Mouse (Mus musculus): ENCODE measurements around the gene Rsph1.

Rsph1 gene

DNA sequence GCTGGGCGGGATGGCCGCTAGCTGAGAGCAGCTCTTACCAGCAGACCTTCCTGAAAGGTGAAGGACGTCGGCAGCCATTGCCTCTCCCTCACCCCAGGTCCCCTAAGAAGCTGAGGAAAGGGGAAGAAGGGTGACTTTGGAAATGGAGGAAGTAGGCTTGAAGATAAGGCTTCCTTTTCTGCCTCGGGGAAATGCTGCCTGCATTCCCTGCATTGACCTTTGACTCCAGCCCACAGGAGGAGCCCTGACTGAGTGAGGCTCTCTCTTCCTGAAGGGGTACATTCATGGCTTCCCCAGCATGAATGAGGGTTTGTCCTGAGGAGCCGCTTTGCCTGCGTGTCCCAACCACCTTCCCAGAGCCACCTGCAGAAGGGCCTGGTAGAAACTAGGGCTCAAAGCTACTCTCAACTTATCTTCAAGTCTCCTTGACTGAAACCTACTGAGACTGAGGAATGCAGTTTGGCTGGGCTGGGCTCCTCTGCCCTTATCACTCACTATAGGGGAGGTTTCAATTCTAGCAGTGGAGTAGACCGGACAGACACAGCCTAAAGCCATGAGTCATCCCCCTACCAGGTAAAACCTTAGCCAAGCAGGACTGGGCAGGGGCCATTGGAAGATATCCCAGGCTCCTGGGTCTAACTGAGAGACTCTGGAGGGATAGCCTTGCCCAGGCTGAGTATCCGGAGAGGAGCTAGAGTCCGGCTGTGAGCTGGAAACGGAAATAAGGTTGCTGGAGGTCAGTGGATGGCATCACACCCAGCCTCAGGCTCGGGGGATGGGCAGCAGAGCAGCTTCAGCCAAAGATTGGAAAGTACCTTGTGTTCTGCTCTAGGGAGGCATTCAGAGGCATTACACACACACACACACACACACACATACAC lies 28.0 kb upstream of the Rsph1 start:
- CTCF ChIA-PET = interaction anchor here (0.7 to 1.0 kb wide), 4 partner anchors 11 to 35 kb away, joined by 4 to 11 read pairs (median 6); no protein-coding TSS in a partner anchor

DNA sequence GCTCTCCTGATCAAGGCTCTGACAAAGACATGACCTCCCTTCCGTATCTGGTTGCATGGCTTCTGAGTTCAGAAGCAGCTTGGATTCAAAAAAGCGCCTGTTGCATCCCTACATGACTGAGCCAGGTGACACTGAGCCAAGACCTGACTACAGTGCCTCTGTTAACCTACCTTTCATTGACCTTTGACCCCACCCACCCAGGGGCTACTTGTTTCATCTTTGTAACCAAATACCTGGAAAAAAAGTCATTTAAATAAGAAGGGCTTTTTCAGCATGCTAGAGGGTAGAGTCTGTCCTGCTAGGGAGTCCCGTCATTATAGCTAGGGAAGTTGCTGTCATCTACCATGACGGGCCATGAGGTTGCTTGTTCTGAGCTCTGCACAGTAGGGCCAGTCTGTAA lies 26.2 kb upstream of the Rsph1 start:
- CTCF ChIA-PET = no interaction called here

DNA sequence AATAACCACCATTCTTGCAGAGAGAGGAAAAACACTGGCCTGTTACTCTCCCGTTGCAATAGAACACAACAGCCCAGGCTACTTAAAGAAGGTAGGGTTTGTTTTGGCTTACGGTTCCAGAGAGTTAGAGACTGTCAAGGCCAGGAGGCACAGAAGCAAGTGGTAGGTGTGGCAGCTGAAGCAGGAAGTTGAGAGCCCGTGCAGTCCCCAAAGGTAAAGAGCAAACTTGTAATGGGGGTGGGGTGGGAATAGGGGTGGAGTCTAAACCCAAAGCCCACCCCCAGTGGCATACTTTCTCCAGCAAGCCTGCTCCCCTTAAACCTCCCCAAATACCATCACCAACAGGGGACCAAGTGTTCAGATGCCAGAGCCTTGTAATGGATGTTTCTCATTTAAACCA lies 23.6 kb upstream of the Rsph1 start:
- CTCF ChIA-PET = no interaction called here

DNA sequence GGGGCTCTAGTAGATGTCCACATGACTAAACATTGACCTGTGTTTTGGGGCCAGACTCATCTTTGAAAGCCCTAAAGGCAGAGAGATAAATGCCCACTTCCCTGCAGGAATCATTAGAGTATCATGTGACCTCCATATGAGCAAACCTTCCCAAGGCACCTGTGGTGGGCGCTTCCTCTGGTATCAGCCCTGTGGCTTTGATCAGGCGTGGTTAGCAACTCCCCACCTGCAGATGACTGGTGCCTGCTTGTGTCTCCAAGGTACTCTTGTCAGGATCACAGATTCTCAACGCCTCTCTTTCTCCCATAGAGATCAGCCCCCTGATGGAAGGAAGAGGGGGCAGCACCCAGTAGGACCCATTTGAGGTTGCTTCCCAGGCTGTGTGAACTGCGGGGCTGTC lies 22.8 kb upstream of the Rsph1 start:
- CTCF ChIA-PET = no interaction called here

DNA sequence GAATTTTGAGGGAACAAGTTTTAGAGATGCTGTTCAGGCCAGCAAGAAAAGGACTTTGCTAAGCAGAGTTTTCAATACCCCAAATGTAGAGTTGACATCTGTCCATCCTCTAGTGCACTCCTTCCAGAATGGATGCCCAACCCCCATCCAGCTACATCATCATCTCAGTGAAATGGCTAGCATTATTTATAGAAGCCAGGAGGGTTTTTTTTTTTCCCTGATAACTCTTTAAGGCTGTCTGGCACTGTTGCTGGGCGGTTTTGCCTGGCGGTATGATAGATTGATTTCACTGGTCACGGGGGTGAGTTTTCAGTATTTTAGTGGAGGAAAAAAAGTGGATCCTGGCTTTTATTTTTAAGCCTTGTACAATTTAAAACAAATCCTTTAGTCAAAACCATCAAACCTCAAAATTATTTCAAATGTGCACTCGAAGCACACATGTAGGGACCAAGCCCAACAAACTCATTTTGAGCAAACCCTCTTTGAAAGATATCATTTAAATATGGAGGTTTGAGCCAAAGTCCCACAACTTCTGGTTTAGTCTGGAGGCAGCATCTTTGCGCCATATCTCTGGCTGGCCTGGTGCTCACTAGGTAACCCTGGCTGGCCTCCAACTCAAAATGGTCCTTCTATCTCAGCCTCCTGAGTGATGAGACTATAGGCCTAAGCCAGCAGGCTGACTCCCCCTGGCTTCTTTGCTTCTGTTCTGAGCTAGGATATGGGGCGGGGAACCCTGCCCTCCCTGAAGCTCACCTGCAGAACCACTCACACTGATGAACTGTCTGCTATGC lies 21.4 kb upstream of the Rsph1 start:
- CTCF ChIA-PET = interaction anchor here (0.6 kb wide), 1 partner anchor 33 kb away, joined by 9 read pairs; no protein-coding TSS in a partner anchor

DNA sequence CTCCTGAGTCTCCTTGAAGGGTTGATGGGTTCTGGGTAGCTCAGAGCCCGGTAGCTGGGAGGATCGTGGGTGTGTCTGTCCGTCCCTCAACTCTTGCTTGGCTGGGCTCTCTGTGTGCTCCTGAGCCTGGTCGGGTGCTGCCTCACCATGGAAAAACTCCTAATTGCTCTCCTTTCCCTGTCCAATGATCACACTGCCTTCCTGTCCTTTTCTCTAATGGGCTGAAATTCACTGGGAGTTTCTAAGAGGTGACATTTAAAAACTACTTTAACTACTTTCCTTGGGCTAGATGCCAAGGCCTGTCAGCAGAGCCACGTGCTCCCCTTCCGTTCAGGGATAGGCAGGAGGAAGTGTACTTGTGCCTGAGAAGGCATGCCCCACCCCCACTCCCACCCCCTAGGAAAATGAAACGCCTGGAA lies 20.3 kb upstream of the Rsph1 start:
- CTCF ChIA-PET = interaction anchor here (0.9 kb wide), 1 partner anchor 21 kb away, joined by 3 read pairs; no protein-coding TSS in a partner anchor

DNA sequence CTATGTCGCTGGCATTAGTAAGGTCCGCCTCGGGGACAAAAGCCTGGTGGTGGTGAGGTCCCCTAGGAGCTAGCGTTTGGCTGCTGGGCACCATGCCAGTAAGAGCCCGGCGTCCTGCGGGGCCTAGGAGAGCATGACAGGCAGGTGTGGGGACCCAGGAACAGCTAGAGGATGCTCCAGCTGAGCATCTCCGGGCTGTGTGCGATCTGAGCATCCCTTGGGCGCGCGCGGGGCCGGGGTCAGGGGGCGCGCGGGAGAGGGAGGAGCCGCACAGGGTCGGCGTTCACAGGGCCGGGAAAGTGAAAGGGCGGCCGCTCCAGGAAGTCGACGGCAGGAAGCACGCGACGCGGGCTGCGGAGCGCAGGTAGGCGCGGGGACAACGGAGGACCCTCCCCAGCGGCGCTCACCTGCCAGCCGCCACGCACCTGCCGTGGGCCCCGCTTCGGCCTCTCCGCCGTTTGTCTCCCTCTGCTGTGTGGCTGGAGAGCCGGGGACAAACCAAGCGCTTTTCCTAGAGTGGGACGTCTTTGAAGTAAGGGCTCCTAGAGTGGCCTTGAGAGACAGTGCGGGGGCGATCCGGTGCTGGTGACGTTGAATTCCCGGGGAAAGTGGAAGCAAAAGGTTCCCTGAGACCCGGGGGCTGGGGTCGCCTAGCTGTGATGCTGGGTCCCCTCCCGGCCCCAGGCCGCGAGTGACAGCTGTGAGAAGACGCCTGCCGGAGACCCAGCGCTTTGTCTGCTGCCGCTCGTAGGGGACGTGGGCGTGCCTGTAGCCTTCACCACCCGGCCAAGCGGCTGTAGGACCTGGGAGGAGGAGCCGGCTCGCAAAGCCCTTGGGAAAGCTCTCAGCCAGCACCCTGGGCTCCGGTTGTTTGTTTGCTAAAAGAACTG lies 19.0 kb upstream of the Rsph1 start:
- CTCF ChIA-PET = interaction anchor here (0.6 to 0.9 kb wide), 4 partner anchors 10 to 38 kb away, joined by 3 to 7 read pairs (median 4); no protein-coding TSS in a partner anchor

DNA sequence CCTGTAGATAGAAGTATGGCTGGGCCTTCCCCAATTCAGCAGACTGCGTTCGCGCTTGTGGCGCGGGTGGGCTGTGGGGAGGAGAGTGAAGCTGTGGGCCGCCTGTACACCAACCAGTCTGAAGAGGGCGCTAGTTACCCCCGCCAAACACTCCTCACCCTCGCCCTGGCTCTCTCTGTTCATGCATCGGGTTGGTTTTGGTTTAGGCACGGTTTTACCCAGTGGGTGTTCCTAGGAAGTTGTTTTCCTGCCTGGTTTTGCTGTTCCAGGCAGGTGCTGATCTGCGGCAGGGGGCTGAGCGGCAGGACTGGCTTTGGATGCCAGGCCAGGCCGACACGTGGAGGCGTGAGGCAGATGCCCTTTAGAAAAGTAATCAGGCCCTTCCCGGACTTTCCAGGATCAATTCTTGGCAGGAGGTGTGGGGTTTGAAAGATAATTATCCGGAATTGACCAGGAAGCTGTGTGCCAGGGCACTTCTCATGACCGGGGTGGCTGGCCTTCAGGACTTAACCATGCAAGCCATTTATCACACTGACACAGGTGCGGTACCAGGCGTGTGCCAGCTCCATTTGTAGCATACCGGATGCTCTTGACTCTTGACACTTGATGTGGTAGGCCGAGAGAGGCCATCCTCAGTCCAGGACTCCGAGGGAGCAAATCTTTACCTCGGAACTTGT lies 18.2 kb upstream of the Rsph1 start:
- CTCF ChIA-PET = interaction anchor here (0.6 to 0.9 kb wide), 2 partner anchors 11 to 19 kb away, joined by 3 to 6 read pairs; no protein-coding TSS in a partner anchor

DNA sequence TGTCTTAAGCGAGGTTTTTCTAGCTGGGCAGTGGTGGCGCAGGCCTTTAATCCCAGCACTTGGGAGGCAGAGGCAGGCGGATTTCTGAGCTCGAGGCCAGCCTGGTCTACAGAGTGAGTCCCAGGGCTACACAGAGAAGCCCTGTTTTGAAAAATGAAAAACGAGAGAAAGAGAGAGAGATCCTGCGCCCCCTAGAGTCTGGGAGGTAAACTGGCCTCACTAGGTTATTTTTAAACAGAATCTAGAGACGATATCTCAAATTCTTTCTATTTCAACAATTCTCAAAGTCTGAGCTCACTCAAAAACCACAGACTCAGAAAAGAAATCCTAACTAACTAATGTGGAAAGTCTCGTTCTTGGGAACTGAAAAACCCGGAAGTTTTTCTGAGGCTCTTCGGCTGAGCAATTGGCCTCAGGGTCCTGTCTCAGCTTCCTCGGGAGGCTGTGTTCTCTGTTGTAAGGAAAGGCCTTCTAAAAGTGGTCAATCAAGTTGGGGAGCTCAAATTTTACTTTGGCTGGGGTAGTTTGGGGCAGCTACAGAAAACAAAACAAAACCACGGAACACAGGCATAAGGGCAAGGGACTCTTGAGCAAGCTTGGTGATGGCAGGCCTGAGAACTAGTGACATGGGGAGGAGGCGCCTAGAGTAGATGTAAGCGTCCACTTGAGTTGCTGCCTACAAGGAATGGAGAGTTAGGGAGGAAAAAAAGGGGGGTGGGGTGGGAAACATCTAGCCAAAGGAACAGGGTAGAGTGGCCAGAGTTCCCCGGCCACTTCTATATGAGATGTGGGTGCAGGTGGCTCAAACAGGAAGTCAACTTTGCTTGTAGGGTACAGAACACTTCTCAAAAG lies 17.4 kb upstream of the Rsph1 start:
- CTCF ChIA-PET = interaction anchor here (0.6 to 1.2 kb wide), 4 partner anchors 11 to 545 kb away, joined by 3 to 4 read pairs (median 4); no protein-coding TSS in a partner anchor

DNA sequence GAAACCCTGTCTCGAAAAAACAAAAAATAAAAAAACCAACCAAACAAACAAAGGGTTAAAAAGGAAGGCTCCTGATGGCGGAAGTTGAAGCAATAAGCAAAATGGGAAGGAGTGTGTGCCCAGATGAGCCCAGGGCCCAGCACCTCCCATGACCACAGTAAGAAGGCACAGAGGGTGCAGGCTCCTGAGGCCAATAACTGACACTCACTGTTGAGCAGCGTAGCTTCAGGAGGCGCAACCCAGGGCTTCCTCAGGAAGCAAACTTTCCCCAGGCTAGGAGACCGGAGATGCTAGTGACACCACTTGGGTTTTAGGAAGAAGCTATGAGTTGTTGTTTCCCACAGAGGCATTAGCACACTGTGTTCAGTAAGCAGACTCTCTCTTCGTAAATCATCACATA lies 13.7 kb upstream of the Rsph1 start:
- CTCF ChIA-PET = interaction anchor here (0.7 kb wide), 1 partner anchor 78 kb away, joined by 3 read pairs; no protein-coding TSS in a partner anchor

DNA sequence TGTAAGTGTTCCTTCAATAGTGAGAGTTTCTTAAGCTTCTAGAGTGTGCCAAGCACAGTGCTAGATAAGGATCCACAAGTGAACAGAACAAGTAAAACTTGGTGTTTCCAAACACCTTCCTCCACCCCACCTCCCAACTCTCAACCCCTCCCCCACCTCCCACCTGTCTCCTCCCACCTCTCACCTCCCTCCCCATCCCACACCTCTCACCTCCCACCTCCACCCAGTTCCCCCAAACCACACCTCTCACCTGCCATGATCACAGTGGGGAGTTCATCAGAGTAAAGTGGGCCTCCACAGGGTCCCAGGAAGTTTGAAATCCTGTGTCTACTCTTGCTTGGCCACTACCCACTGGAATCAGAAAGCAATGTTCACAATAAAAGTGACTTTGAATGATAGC lies 13.1 kb upstream of the Rsph1 start:
- CTCF ChIA-PET = interaction anchor here (0.7 kb wide), 1 partner anchor 79 kb away, joined by 3 read pairs; no protein-coding TSS in a partner anchor

DNA sequence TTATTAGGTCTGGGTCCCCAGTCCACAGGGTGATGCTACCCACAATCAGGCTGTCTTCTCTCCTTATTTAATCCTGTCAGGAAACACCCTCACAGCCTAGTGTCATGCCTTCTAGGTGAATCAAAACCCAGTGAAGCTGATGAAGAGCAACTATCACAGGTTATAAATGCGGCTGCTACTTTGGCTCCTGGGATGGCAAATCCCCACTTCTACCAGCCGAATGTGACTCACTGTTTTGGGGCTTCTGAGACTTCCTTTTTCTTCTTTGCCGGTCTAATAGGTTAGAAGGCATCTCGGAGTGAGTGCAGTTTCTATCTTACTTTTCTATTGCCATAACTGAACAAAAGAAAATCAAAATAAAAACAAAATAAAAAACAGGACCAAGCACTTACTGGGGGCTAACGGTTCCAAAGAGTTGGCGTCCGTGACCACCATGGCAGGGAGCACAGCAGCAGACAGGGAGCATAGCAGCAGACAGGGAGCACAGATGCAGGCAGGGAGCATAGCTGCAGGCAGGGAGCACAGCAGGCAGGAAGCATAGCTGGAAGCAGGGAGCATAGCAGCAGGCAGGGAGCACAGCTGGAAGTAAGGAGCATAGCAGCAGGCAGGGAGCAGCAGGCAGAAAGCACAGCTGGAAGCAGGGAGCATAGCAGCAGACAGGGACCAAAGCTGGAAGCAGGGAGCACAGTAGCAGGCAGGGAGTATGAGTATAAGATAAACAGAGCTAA lies 12.0 kb upstream of the Rsph1 start:
- CTCF ChIA-PET = no interaction called here

DNA sequence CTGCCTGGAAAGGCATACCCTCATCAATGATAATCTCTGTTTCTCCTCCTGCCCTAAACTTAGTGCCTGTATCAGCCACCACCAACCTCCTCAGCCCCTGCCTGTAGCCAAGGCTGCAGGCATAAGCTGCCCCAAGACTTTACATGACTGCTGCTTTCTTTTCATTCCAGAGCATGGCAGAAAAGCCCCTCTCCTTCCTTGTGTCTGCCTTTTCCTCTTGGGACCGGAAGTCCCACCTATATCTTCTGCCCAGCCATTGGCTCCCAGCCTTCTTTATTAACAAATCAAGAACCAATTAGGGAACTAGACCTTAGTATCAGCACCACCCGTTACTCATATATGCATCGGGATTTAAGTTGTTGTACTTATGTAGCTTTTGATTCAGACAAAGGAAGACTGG lies 10.0 kb upstream of the Rsph1 start:
- CTCF ChIA-PET = interaction anchor here (0.6 kb wide), 1 partner anchor 238 kb away, joined by 3 read pairs; no protein-coding TSS in a partner anchor

DNA sequence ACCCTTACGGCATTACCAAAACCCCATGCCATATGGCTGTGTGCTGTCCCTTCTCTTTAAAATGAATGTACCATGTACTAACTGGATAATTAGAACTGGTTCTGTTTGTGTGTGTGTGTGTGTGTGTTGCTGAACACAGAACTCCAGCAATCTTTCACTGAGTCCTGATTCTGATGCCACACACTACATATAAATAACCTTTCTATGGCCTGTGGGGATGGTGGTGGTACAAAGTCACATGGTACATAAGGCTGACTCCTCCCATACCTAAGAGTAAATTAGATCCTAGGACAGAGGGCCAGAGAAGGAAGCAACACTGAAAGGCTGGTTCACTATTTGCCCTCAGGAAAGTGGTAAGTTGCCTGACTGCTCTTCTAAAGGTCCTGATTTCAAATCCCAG lies 9.3 kb upstream of the Rsph1 start, which contains the start of gene Slc37a1:
Gene Slc37a1, plus strand, starts transcription at position 301 of the 400 bp plus-strand sequence.
- CTCF ChIA-PET = interaction anchor here (0.6 kb wide), 2 partner anchors 228 to 237 kb away, joined by 3 read pairs; no protein-coding TSS in a partner anchor

DNA sequence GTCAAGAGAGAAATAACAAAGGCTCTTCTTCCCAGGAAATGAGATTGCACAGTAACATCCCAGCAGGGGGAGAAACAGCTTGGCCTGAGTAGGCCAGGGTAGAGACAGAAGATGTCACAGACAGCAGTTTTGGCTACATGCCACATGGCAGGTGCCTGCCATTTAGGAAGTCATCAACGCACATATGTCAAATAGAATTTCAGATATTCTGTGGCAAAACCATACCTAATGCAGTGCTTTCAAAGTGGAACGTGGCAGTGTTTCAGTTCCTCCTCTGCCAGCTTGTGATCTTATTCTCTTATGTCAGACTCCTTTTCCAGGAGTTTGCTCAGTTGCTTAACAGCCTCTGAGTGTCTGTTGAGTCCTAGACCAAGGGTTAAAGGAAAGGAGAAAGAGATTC lies 8.7 kb upstream of the Rsph1 start:
- CTCF ChIA-PET = interaction anchor here (0.6 kb wide), 1 partner anchor 228 kb away, joined by 3 read pairs; no protein-coding TSS in a partner anchor

DNA sequence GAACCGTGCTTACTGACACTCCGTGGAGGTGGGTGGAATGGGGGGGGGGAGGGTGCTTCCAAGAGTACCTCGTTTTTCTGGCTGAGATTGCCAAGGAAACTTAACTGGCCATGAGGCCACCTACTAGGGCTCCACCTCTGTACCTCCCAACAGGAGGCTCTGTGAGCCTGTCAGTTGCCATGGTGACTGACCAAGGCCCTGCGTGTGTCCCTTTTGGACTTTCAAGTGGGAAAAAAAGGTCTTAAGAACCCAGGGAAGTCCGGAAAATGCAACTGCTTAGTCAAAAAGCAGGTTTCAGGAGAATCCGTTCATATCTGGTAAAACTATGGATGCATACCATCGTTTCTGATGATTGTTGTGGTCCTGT lies 5.5 kb upstream of the Rsph1 start:
- CTCF ChIA-PET = interaction anchor here (0.7 kb wide), 2 partner anchors 28 to 650 kb away, joined by 7 to 8 read pairs; no protein-coding TSS in a partner anchor

DNA sequence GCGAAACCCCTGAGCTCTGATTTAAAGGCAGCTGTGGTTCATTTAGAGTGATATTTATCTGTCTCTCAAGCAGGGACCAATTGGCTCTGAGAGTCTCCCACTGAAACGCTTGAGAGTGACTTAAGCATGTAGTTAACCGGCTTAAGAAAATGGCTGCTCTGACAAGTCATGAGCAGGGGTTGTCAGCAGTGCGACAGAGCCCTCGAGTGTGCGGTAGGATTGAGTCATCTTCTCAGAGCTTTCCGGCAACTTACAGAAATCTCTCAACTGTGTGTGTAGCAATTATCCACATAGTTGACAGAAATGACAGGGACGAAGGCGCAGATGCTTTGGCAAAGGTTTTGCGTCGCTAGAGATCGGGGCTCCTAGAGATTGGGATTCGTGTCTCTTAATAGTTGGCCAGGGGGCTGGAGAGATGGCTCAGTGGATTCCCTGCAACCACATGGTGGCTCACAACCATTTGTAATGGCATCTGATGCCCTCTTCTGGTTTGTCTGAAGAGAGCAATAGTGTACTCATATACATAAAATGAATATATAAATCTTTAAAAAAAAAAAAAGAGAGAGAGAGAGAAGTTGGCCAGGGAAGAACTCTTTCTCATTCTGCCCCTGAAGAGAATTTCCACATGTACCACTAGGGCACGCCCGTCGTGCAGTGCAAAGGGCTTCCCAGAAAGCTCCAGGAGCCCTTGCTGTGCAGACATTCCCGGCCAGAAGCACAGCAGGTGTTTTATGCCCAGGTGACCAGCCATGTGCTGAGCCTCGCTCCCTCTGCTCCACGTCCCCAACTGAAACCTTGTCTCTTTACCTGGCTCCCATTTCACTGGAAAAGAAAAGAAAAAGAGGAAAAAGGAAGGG lies 4.9 kb upstream of the Rsph1 start:
- CTCF ChIA-PET = interaction anchor here (0.7 kb wide), 2 partner anchors 29 to 651 kb away, joined by 7 to 8 read pairs; no protein-coding TSS in a partner anchor

DNA sequence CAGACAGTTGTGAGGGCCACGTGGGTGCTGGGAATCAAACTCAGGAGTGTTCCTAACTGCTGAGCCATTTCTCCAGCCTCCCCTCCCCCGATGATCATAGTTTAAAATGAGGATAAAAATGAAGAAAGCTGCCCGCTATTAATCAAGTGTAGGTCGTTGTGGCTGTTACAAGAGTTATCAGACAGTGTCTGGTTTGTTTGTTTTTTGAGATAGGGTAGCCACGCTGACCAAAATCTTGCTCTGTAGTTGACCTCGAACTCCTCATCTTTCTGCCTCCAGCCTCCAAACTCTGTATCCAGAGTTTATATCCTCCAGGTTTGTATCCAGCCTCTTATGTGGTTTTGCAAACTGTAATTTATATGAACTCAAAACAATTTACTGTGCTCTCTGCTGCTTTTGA lies 3.1 kb upstream of the Rsph1 start:
- CTCF ChIA-PET = no interaction called here

All from spleen, embryonic (tissue).